Mouse (Mus musculus): ENCODE measurements around the gene Ptpn1.

DNA sequence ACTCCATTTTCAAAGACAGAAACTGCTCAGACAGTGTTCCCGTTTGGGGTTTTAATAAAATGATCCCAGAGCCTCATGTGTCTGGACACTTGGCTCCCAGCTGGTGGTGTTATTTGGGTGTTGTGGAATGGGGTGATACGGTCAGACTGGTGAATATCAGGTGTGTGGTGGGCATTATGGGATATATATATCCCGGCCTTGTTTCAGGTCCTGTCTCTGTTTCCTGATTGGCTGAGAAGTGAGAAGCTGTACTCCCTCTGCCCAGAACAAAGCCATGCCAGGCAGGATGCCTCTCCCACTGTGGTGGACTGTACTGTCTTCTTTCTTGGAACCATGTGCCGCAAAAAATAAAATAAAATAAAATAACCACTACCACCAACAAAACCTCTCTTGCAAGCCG, 7.8 kb upstream of the Ptpn1 start:
- TF ChIP-seq POLR2A (IDR thresholded peaks at IDR 0.05; ENCODE audit: extremely low read depth, insufficient read depth, low read length) = no peak
- TF ChIP-seq CTCF (IDR thresholded peaks at IDR 0.05; ENCODE audit: extremely low read depth, insufficient read depth, low read length) = no peak

Data from cortical plate, adult 2 months (tissue).